Mouse (Mus musculus) bone marrow, adult 2 months (tissue): ENCODE results near the gene Dop1a. TPM values are rescaled to one million over a fixed set of nuclear protein-coding genes. Genes with fewer than 3 reads are reported as not detected.

Source experiments
- H3K27ac ChIP-seq: fragments of 200-500 bp; 2 replicates; pipeline ENCODE4 v1.5.1; 2012; ENCODE audit warnings: low read depth, mild to moderate bottlenecking, control low read depth, inconsistent platforms, low read length; ENCODE audit not compliant: control insufficient read depth, poor library complexity, insufficient read depth
- H3K4me1 ChIP-seq: fragments of 200-500 bp; 2 replicates; pipeline ENCODE4 v1.6.1; 2011; ENCODE audit warnings: low read length; ENCODE audit not compliant: control insufficient read depth, insufficient read depth
- H3K4me3 ChIP-seq: fragments of 200-500 bp; replicated peaks from 2 replicates; pipeline ENCODE3; 2011; ENCODE audit warnings: mild to moderate bottlenecking, low read depth, low read length, control low read depth; ENCODE audit not compliant: control insufficient read depth
- CTCF ChIP-seq: fragments of 200-500 bp; IDR thresholded peaks from 2 replicates; pipeline ENCODE4 v1.5.1; 2011; ENCODE audit warnings: low read length, control low read depth; ENCODE audit not compliant: control insufficient read depth, insufficient read depth
- POLR2A ChIP-seq: fragments of 200-500 bp; IDR thresholded peaks from 2 replicates; pipeline ENCODE4 v1.6.1; 2011; ENCODE audit warnings: low read depth, mild to moderate bottlenecking, control low read depth, low read length, borderline replicate concordance; ENCODE audit not compliant: control insufficient read depth
- WGBS: fragments of 180-500 bp; shearing (Covaris S2); methylation state at CpG from one replicate; pipeline ENCODE4 v1.1.7; 2018; 5-methylcytosine and 5-hydroxymethylcytosine counted together
- polyA plus RNA-seq: library from polyadenylated mRNA; stranded (reverse); fragments of >200 nt; gene quantifications from 2 replicates; pipeline ENCODE4 v1.2.4, GENCODE M21; 2011; ENCODE audit warnings: low replicate concordance; ENCODE audit not compliant: missing spikeins, insufficient read depth, insufficient read length

Dop1a gene
- polyA plus RNA-seq, 1 experiment = 15.5 TPM

GRCm38 (mm10) chr9:86514798-86515197 lies 47.8 kb downstream of the Dop1a start:
- WGBS = 94% methylated on average over 4 of the region's 4 CpGs
- TF ChIP-seq POLR2A = no peak
- TF ChIP-seq CTCF = no peak

GRCm38 (mm10) chr9:86522335-86522734 lies 55.4 kb downstream of the Dop1a start:
- H3K4me1 ChIP-seq = no peaks in the 10 kb centered on the region
- no peak overlapping the region for H3K27ac ChIP-seq
- no peak overlapping the region for H3K4me3 ChIP-seq
- no peak for TF ChIP-seq POLR2A
- no peak for TF ChIP-seq CTCF

More at GRCm38 (mm10) chr9:86514798-86515197, 47.8 kb downstream of the Dop1a start:
- Histone ChIP-seq H3K4me3 (no peak overlapping the region), H3K27ac (no peak overlapping the region), H3K4me1 (no peaks in the 10 kb centered on the region)

- WGBS = 70% methylated on average over 2 of the region's 2 CpGs
- no peak overlapping the region for H3K4me3 ChIP-seq
- no peak overlapping the region for H3K27ac ChIP-seq
- TF ChIP-seq POLR2A (no peak), CTCF (no peak)
- no peaks in the 10 kb centered on the region for H3K4me1 ChIP-seq
Measured at GRCm38 (mm10) chr9:86525600-86525999, 58.6 kb downstream of the Dop1a start.

- no peaks in the 10 kb centered on the region for H3K4me1 ChIP-seq
- no peak for TF ChIP-seq CTCF
- no peak for TF ChIP-seq POLR2A
- WGBS = 86% methylated on average over 5 of the region's 5 CpGs
Measured at GRCm38 (mm10) chr9:86534071-86534470, 67.1 kb downstream of the Dop1a start.

GRCm38 (mm10) chr9:86543451-86543850 lies 76.5 kb downstream of the Dop1a start:
- Histone ChIP-seq H3K27ac (no peak overlapping the region), H3K4me3 (no peak overlapping the region), H3K4me1 (no peaks in the 10 kb centered on the region)
- WGBS = 86% methylated on average over 3 of the region's 3 CpGs
- TF ChIP-seq CTCF (no peak), POLR2A (no peak)

More at GRCm38 (mm10) chr9:86534071-86534470, 67.1 kb downstream of the Dop1a start:
- Histone ChIP-seq H3K4me3 (no peak overlapping the region), H3K27ac (no peak overlapping the region)

GRCm38 (mm10) chr9:86544559-86544958 lies 77.6 kb downstream of the Dop1a start:
- TF ChIP-seq CTCF = no peak
- TF ChIP-seq POLR2A = no peak
- WGBS = 26% methylated on average over 1 of the region's 1 CpGs
- no peak overlapping the region for H3K4me3 ChIP-seq
- H3K4me1 ChIP-seq = no peaks in the 10 kb centered on the region
- H3K27ac ChIP-seq = no peak overlapping the region

GRCm38 (mm10) chr9:86549637-86550162 lies 82.7 kb downstream of the Dop1a start:
- Histone ChIP-seq H3K4me1 (no peaks in the 10 kb centered on the region), H3K4me3 (no peak overlapping the region), H3K27ac (no peak overlapping the region)
- WGBS = 87% methylated on average over 5 of the region's 5 CpGs
- TF ChIP-seq CTCF = no peak
- no peak for TF ChIP-seq POLR2A

GRCm38 (mm10) chr9:86550717-86551116 lies 83.8 kb downstream of the Dop1a start:
- TF ChIP-seq CTCF (no peak), POLR2A (no peak)
- WGBS = 89% methylated on average over 3 of the region's 3 CpGs
- no peak overlapping the region for H3K27ac ChIP-seq
- H3K4me3 ChIP-seq = no peak overlapping the region
- no peaks in the 10 kb centered on the region for H3K4me1 ChIP-seq

- Histone ChIP-seq H3K4me3 (no peak overlapping the region), H3K4me1 (no peaks in the 10 kb centered on the region), H3K27ac (no peak overlapping the region)
- WGBS = 85% methylated on average over 9 of the region's 9 CpGs
- TF ChIP-seq CTCF = no peak
- no peak for TF ChIP-seq POLR2A
Measured at GRCm38 (mm10) chr9:86553886-86554285, 86.9 kb downstream of the Dop1a start.
